Mouse (Mus musculus) heart, postnatal 14 days (tissue): ENCODE data around the gene Angptl3. TPM values are rescaled to one million over a fixed set of nuclear protein-coding genes. Genes with fewer than 3 reads are reported as not detected.

Experiments
- total RNA-seq, 2 experiments: library from RNA; stranded (reverse); gene quantifications; 2 replicates each; pipeline ENCODE4 v1.2.3; 2021

Gene Angptl3
- total RNA-seq, 2 experiments from 2014 or later, result 2.3 to 3.1 TPM

Other genes starting within 250 kb of the Angptl3 start
- gene Kank4, start 213.4 kb upstream of the Angptl3 start, total RNA-seq, result under 1 TPM; 0.72 to 0.73 TPM
- not detected for gene I0C0044D17Rik, start 207.1 kb upstream of the Angptl3 start, total RNA-seq
- 10 to 100 TPM; 15.8 to 19.6 TPM for gene Usp1, start 107.1 kb upstream of the Angptl3 start, total RNA-seq
- gene Dock7, start 90.0 kb downstream of the Angptl3 start, total RNA-seq, result 10 to 100 TPM; 14.9 to 17.6 TPM
- 1 to 10 TPM; 5.2 to 5.9 TPM for gene Atg4c, start 163.0 kb downstream of the Angptl3 start, total RNA-seq